Mouse (Mus musculus): ENCODE data around the gene Haao. TPM values are rescaled to one million over a fixed set of nuclear protein-coding genes. Genes with fewer than 3 reads are reported as not detected.
A peak's percentile ranks its signal among the peaks of the same experiment; 100 is the strongest.

The Haao gene
- total and polyA plus RNA-seq, 3 experiments = 0.05 to 4.8 (median 1.5) TPM

GRCm38 (mm10) chr17:83812200-83812944 lies 35.4 kb downstream of the Haao start:
- ATAC-seq (ENCODE audit: extremely low read depth, insufficient number of reproducible peaks, low FRiP score, poor library complexity, severe bottlenecking) (no peak), DNase-seq (ENCODE audit: low spot score) (no peak)
- Histone ChIP-seq H3K36me3 (replicated peaks) (peaks cover 37% of the 10 kb centered on the region), H3K4me1 (ENCODE audit: insufficient read depth, low read depth, low read length) (peaks cover 52% of the 10 kb centered on the region), H3K4me3 (ENCODE audit: low read depth, low read length) (no peak overlapping the region), H3K9me3 (replicated peaks) (no peaks in the 10 kb centered on the region), H3K27me3 (ENCODE audit: insufficient read depth, low read length) (no peaks in the 10 kb centered on the region)
- no peak for TF ChIP-seq TAL1 (conservative IDR thresholded peaks at IDR 0.05; ENCODE audit: low read depth, low read length)
- no peak for TF ChIP-seq POLR2AphosphoS5 (IDR thresholded peaks at IDR 0.05; ENCODE audit: insufficient replicate concordance, low read depth, low read length)
- TF ChIP-seq CTCF (IDR thresholded peaks at IDR 0.05; ENCODE audit: low read depth, low read length) = no peak
- no peak for TF ChIP-seq GATA1 (IDR thresholded peaks at IDR 0.05; ENCODE audit: borderline replicate concordance, low read length)
- no peak for TF ChIP-seq GATA2 (IDR thresholded peaks at IDR 0.05; ENCODE audit: borderline replicate concordance, low read depth, low read length)

GRCm38 (mm10) chr17:83810285-83810684 lies 37.5 kb downstream of the Haao start:
- peaks cover 53% of the 10 kb centered on the region for H3K36me3 ChIP-seq (replicated peaks)
- DNase-seq (ENCODE audit: low spot score) (no peak), ATAC-seq (ENCODE audit: extremely low read depth, insufficient number of reproducible peaks, low FRiP score, poor library complexity, severe bottlenecking) (0 out of 2 replicates have a peak, but pooled peaks have one; percentile 10)
- H3K27me3 ChIP-seq (ENCODE audit: insufficient read depth, low read length) = no peaks in the 10 kb centered on the region
- H3K4me3 ChIP-seq (ENCODE audit: low read depth, low read length) = no peak overlapping the region
- peaks cover 50% of the 10 kb centered on the region for H3K4me1 ChIP-seq (ENCODE audit: insufficient read depth, low read depth, low read length)
- no peaks in the 10 kb centered on the region for H3K9me3 ChIP-seq (replicated peaks)
- TF ChIP-seq GATA1 (IDR thresholded peaks at IDR 0.05; ENCODE audit: borderline replicate concordance, low read length) = no peak
- no peak for TF ChIP-seq POLR2AphosphoS5 (IDR thresholded peaks at IDR 0.05; ENCODE audit: insufficient replicate concordance, low read depth, low read length)
- no peak for TF ChIP-seq TAL1 (conservative IDR thresholded peaks at IDR 0.05; ENCODE audit: low read depth, low read length)
- no peak for TF ChIP-seq GATA2 (IDR thresholded peaks at IDR 0.05; ENCODE audit: borderline replicate concordance, low read depth, low read length)
- no peak for TF ChIP-seq CTCF (IDR thresholded peaks at IDR 0.05; ENCODE audit: low read depth, low read length)

- H3K27me3 ChIP-seq (ENCODE audit: insufficient read depth, low read length) = no peaks in the 10 kb centered on the region
- TF ChIP-seq POLR2AphosphoS5 (IDR thresholded peaks at IDR 0.05; ENCODE audit: insufficient replicate concordance, low read depth, low read length) (no peak), GATA2 (IDR thresholded peaks at IDR 0.05; ENCODE audit: borderline replicate concordance, low read depth, low read length) (no peak), TAL1 (conservative IDR thresholded peaks at IDR 0.05; ENCODE audit: low read depth, low read length) (no peak), CTCF (IDR thresholded peaks at IDR 0.05; ENCODE audit: low read depth, low read length) (no peak)
- H3K4me1 ChIP-seq (ENCODE audit: insufficient read depth, low read depth, low read length) = peaks cover 50% of the 10 kb centered on the region
- peak overlapping the region; percentile 54; the same call in 1 of the 2 replicates for H3K4me3 ChIP-seq (ENCODE audit: low read depth, low read length)
- peaks cover 58% of the 10 kb centered on the region for H3K36me3 ChIP-seq (replicated peaks)
- H3K9me3 ChIP-seq (replicated peaks) = no peaks in the 10 kb centered on the region
- DNase-seq (ENCODE audit: low spot score) (peak; percentile 66), ATAC-seq (ENCODE audit: extremely low read depth, insufficient number of reproducible peaks, low FRiP score, poor library complexity, severe bottlenecking) (peak; percentile 80)
These were observed 38.5 kb downstream of the Haao start for GRCm38 (mm10) chr17:83809197-83809829.

- peak overlapping the region; percentile 54; the same call in 1 of the 2 replicates for H3K4me3 ChIP-seq (ENCODE audit: low read depth, low read length)
- no peak for ATAC-seq (ENCODE audit: extremely low read depth, insufficient number of reproducible peaks, low FRiP score, poor library complexity, severe bottlenecking)
- H3K4me1 ChIP-seq (ENCODE audit: insufficient read depth, low read depth, low read length) = peaks cover 50% of the 10 kb centered on the region
These were observed 39.2 kb downstream of the Haao start for GRCm38 (mm10) chr17:83808476-83809098.

GRCm38 (mm10) chr17:83807778-83808398 lies 39.9 kb downstream of the Haao start:
- DNase-seq (ENCODE audit: low spot score) (peak; percentile 41), ATAC-seq (ENCODE audit: extremely low read depth, insufficient number of reproducible peaks, low FRiP score, poor library complexity, severe bottlenecking) (no peak)
- Histone ChIP-seq H3K4me3 (ENCODE audit: low read depth, low read length) (no peak overlapping the region; the same call in 1 of the 2 replicates), H3K9me3 (replicated peaks) (no peaks in the 10 kb centered on the region), H3K27me3 (ENCODE audit: insufficient read depth, low read length) (no peaks in the 10 kb centered on the region), H3K4me1 (ENCODE audit: insufficient read depth, low read depth, low read length) (peaks cover 50% of the 10 kb centered on the region), H3K36me3 (replicated peaks) (peaks cover 69% of the 10 kb centered on the region)
- TF ChIP-seq CTCF (IDR thresholded peaks at IDR 0.05; ENCODE audit: low read depth, low read length) (peak; percentile 50), GATA1 (IDR thresholded peaks at IDR 0.05; ENCODE audit: borderline replicate concordance, low read length) (no peak)

More at GRCm38 (mm10) chr17:83808476-83809098, 39.2 kb downstream of the Haao start:
- Histone ChIP-seq H3K9me3 (replicated peaks) (no peaks in the 10 kb centered on the region), H3K27me3 (ENCODE audit: insufficient read depth, low read length) (no peaks in the 10 kb centered on the region), H3K36me3 (replicated peaks) (peaks cover 66% of the 10 kb centered on the region)
- TF ChIP-seq GATA2 (IDR thresholded peaks at IDR 0.05; ENCODE audit: borderline replicate concordance, low read depth, low read length) (no peak), CTCF (IDR thresholded peaks at IDR 0.05; ENCODE audit: low read depth, low read length) (no peak), POLR2AphosphoS5 (IDR thresholded peaks at IDR 0.05; ENCODE audit: insufficient replicate concordance, low read depth, low read length) (no peak), GATA1 (IDR thresholded peaks at IDR 0.05; ENCODE audit: borderline replicate concordance, low read length) (no peak), TAL1 (conservative IDR thresholded peaks at IDR 0.05; ENCODE audit: low read depth, low read length) (no peak)
- DNase-seq (ENCODE audit: low spot score) = no peak

GRCm38 (mm10) chr17:83807345-83807744 lies 40.4 kb downstream of the Haao start:
- Histone ChIP-seq H3K4me1 (ENCODE audit: insufficient read depth, low read depth, low read length) (peaks cover 49% of the 10 kb centered on the region), H3K9me3 (replicated peaks) (no peaks in the 10 kb centered on the region), H3K36me3 (replicated peaks) (peaks cover 66% of the 10 kb centered on the region), H3K27me3 (ENCODE audit: insufficient read depth, low read length) (no peaks in the 10 kb centered on the region), H3K4me3 (ENCODE audit: low read depth, low read length) (no peak overlapping the region)
- TF ChIP-seq GATA2 (IDR thresholded peaks at IDR 0.05; ENCODE audit: borderline replicate concordance, low read depth, low read length) = no peak
- no peak for TF ChIP-seq CTCF (IDR thresholded peaks at IDR 0.05; ENCODE audit: low read depth, low read length)
- TF ChIP-seq GATA1 (IDR thresholded peaks at IDR 0.05; ENCODE audit: borderline replicate concordance, low read length) = no peak
- no peak for TF ChIP-seq POLR2AphosphoS5 (IDR thresholded peaks at IDR 0.05; ENCODE audit: insufficient replicate concordance, low read depth, low read length)
- TF ChIP-seq TAL1 (conservative IDR thresholded peaks at IDR 0.05; ENCODE audit: low read depth, low read length) = no peak
- DNase-seq (ENCODE audit: low spot score) (peak; percentile 66), ATAC-seq (ENCODE audit: extremely low read depth, insufficient number of reproducible peaks, low FRiP score, poor library complexity, severe bottlenecking) (peak; percentile 67)

All from G1E (cell line).